Mouse (Mus musculus) limb, embryonic 12.5 days (tissue): ENCODE results near the gene Chic2. TPM values are rescaled to one million over a fixed set of nuclear protein-coding genes. Genes with fewer than 3 reads are reported as not detected.

ENCODE experiments used
- ATAC-seq: fragments of 200-750 bp; cut with Nextera tagmentation; 2 replicates; pipeline ENCODE4 v1.8.0; 2017; ENCODE audit warnings: low read depth, moderate TSS enrichment; ENCODE audit not compliant: insufficient number of reproducible peaks, insufficient read depth, low FRiP score, low TSS enrichment
- H3K27ac ChIP-seq: fragments of 300-500 bp; sonication (generic); 2 replicates; pipeline ENCODE4 v1.5.1; 2016; ENCODE audit warnings: mild to moderate bottlenecking, moderate library complexity
- H3K27me3 ChIP-seq: fragments of 300-500 bp; sonication (generic); 2 replicates; pipeline ENCODE4 v1.6.1; 2016; ENCODE audit warnings: mild to moderate bottlenecking, moderate library complexity
- H3K36me3 ChIP-seq: fragments of 300-500 bp; sonication (generic); 2 replicates; pipeline ENCODE4 v1.6.1; 2016; ENCODE audit warnings: mild to moderate bottlenecking, moderate library complexity
- H3K4me1 ChIP-seq: fragments of 300-500 bp; sonication (generic); replicated peaks from 2 replicates; pipeline ENCODE4 v1.6.1; 2016
- H3K4me2 ChIP-seq: fragments of 300-500 bp; sonication (generic); 2 replicates; pipeline ENCODE4 v1.6.1; 2016; ENCODE audit warnings: mild to moderate bottlenecking, moderate library complexity
- H3K4me3 ChIP-seq: fragments of 300-500 bp; sonication (generic); replicated peaks from 2 replicates; pipeline ENCODE4 v1.5.1; 2016; ENCODE audit warnings: mild to moderate bottlenecking
- H3K9ac ChIP-seq: fragments of 300-500 bp; sonication (generic); replicated peaks from 2 replicates; pipeline ENCODE4 v1.6.1; 2016; ENCODE audit warnings: mild to moderate bottlenecking, moderate library complexity
- H3K9me3 ChIP-seq: fragments of 300-500 bp; sonication (generic); 2 replicates; pipeline ENCODE4 v1.6.1; 2016; ENCODE audit warnings: mild to moderate bottlenecking, moderate library complexity
- WGBS: fragments of 180-500 bp; shearing (Covaris S2); methylation state at CpG from one replicate; pipeline ENCODE4 v1.1.7; 2016; 5-methylcytosine and 5-hydroxymethylcytosine counted together
- polyA plus RNA-seq: library from polyadenylated mRNA; unstranded; fragments of >200 nt; fragmentation: Nextera tagmentation; extraction: Ambion mirVana; gene quantifications from 2 replicates; pipeline ENCODE4 v1.2.1, GENCODE M21; 2016

The Chic2 gene
- polyA plus RNA-seq, 1 experiment from 2014 or later = 56.8 TPM

DNA sequence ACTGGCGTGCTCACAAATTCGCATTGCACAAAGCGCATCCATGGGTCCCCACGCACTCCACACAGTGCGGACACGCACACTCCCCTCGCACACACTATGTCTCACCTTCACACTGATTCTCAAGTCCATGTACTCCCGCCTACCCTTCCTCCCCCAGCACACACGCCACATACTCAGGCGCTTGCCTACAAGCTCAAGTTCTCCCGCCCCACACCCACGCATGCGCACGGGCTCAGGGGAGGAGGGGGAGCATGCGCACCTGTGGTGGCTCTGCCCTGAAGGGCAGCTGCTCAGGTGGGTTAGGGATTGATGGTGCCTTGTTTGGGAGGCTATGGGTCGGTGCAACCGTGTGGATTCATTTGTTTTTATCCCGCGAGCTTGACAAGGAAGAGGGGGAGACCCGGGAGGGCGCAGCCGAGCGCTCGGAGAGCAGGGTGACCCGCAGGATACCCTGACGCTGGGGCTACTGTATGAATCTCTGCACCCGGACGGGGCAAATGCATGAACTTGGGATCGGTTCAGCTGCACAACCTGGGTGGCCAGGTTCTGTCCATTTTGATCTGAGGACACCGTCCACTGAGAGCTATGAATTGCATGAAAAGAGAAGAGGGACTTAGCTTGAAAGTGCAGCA lies 22.7 kb upstream of the Chic2 start:
- Histone ChIP-seq H3K4me1 (peaks cover 26% of the 10 kb centered on the region), H3K9me3 (no peaks in the 10 kb centered on the region), H3K4me3 (peak overlapping the region; percentile 45), H3K27ac (no peak overlapping the region), H3K36me3 (no peaks in the 10 kb centered on the region), H3K4me2 (peak overlapping the region; percentile 77), H3K27me3 (peaks cover 73% of the 10 kb centered on the region), H3K9ac (peak overlapping the region; percentile 44)
- peak; percentile 72 for ATAC-seq
- WGBS = under 1% methylated on average over 30 of the region's 30 CpGs

DNA sequence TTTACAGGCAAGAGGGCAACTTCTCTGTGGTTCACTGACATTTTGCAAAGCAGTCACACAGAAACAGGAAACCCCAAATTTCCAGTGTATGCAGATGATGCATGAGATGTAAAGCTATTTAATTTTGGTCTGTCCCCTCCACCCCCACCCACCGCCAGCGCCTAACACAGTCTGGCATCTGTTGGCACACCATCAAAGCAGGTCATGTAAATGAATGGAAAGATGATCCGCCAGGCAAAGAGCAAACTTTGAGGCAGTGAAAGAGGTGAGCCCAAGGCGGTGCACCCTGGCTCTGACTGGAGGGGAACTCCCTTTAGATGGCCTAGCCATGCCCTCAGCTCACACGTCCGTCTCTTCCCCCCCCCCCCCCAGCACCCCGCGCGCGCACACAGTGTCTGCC lies 22.1 kb upstream of the Chic2 start:
- WGBS = 4% methylated on average over 8 of the region's 10 CpGs
- peaks cover 26% of the 10 kb centered on the region for H3K4me1 ChIP-seq
- H3K27me3 ChIP-seq = peaks cover 67% of the 10 kb centered on the region
- no peak overlapping the region for H3K27ac ChIP-seq
- H3K4me2 ChIP-seq = peak overlapping the region; percentile 77
- H3K9ac ChIP-seq = peak overlapping the region; percentile 44
- no peaks in the 10 kb centered on the region for H3K36me3 ChIP-seq
- H3K4me3 ChIP-seq = peak overlapping the region; percentile 45
- ATAC-seq = peak; percentile 57
- H3K9me3 ChIP-seq = no peaks in the 10 kb centered on the region

DNA sequence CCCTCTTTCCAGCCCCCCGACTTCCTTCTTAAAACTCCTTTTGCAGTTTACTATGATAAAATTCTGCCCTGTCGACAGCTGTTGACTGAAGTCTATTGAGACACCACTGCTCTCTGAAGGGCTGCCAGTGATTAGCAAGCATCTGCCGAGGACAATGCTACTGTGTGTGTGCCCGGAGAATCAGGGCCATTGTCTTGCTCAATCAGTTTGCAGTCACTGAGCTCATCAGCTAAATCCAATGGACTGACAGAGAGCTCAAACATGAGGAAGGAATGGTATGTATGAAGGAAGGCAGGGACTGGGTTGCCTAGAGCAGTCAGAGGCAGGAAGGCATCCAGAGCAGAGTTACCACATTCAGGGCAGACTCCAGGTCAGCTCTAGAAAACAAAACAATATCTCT lies 18.6 kb upstream of the Chic2 start:
- ATAC-seq = no peak
- H3K36me3 ChIP-seq = no peaks in the 10 kb centered on the region
- peaks cover 35% of the 10 kb centered on the region for H3K27me3 ChIP-seq
- no peak overlapping the region for H3K27ac ChIP-seq
- H3K4me1 ChIP-seq = peaks cover 11% of the 10 kb centered on the region; the same call in 1 of the 2 replicates
- no peak overlapping the region for H3K9ac ChIP-seq
- H3K9me3 ChIP-seq = no peaks in the 10 kb centered on the region
- no peak overlapping the region for H3K4me3 ChIP-seq
- WGBS = 64% methylated on average over 4 of the region's 4 CpGs
- H3K4me2 ChIP-seq = no peak overlapping the region

DNA sequence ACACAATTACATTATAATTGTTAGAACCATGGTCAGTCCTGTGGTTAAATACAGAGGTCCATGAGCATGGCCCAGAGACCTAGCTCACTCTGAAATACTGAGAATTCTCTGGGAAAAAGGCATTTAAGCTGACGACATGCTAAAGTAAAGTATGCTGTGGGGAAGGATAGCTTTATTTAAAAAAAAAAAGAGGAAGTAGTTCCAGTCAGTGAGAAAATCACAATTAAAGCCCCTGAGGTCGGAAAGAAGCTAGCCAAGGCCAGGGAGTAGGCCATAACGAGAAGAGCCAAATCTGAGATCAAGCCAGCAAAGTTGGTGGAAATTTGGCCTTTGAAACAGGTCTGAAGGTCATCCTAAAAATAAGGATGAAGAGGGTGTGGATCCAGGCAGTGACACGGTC lies 6.5 kb upstream of the Chic2 start:
- no peaks in the 10 kb centered on the region for H3K27me3 ChIP-seq
- no peaks in the 10 kb centered on the region for H3K36me3 ChIP-seq
- no peak for ATAC-seq
- no peaks in the 10 kb centered on the region for H3K9me3 ChIP-seq
- no peak overlapping the region for H3K4me3 ChIP-seq
- WGBS = 72% methylated on average over 4 of the region's 4 CpGs
- no peaks in the 10 kb centered on the region for H3K4me1 ChIP-seq
- no peak overlapping the region for H3K27ac ChIP-seq
- no peak overlapping the region for H3K9ac ChIP-seq
- H3K4me2 ChIP-seq = no peak overlapping the region

DNA sequence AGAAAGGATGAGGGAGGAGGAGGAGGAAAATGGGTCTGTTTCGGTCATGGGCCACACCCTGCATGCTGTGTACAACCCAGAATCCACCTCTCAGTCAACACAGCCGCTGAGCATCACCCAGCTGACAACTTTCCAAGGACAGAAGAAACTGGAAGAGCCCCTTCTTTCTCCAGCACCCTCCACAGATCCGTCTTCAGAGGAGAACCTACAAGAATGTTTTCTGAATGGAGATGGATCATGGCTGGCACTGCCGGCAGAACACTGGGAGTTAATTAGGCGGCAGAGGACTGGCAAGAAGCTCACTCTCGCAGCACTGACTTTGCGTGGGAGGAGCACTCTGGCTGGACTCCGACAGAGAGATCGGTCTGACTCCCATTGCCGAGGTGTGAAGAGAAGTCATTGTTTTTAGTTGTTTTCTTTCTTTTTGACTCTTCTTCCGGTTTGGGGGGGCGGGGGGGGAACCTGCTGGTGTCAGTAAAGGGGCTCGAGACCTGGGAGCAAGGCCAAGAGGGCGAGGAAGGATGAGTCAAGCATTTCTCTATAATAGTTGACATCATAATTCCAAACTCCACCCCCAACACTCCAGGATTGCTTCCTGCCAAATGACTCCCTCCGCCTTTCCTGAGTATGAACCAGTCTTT lies 2.2 kb upstream of the Chic2 start:
- Histone ChIP-seq H3K27ac (no peak overlapping the region), H3K4me3 (no peak overlapping the region), H3K9ac (no peak overlapping the region), H3K4me2 (no peak overlapping the region), H3K4me1 (peaks cover 14% of the 10 kb centered on the region), H3K36me3 (0 out of 2 replicates have a peak, but pooled peaks cover under 1% of the 10 kb centered on the region), H3K27me3 (no peaks in the 10 kb centered on the region), H3K9me3 (no peaks in the 10 kb centered on the region)
- ATAC-seq = no peak
- WGBS = 54% methylated on average over 15 of the region's 15 CpGs

DNA sequence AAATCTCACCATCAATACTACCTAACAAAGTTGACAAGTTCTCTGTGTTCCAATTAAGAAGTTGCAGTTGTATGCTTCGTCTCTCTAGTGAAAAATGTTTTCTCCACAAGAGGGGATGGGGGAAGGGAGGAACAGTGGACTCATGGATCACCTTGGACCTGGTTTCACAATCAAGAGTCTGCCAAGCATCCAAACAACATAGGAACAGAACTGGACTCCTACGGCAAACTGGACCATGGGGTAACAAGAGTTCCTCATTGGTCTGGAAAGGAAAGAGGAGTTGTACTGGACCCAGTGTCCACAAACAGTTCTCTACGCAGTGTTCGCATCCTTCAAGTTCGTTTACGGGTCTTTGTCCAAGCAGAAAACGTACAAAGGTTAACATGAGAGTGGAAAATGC lies 797 bp upstream of the Chic2 start:
- ATAC-seq = no peak
- Histone ChIP-seq H3K36me3 (0 out of 2 replicates have a peak, but pooled peaks cover 10% of the 10 kb centered on the region), H3K9ac (no peak overlapping the region), H3K27ac (no peak overlapping the region), H3K27me3 (no peaks in the 10 kb centered on the region), H3K4me1 (peaks cover 14% of the 10 kb centered on the region), H3K9me3 (no peaks in the 10 kb centered on the region), H3K4me2 (no peak overlapping the region), H3K4me3 (no peak overlapping the region)
- 91% methylated on average over 7 of the region's 7 CpGs for WGBS

DNA sequence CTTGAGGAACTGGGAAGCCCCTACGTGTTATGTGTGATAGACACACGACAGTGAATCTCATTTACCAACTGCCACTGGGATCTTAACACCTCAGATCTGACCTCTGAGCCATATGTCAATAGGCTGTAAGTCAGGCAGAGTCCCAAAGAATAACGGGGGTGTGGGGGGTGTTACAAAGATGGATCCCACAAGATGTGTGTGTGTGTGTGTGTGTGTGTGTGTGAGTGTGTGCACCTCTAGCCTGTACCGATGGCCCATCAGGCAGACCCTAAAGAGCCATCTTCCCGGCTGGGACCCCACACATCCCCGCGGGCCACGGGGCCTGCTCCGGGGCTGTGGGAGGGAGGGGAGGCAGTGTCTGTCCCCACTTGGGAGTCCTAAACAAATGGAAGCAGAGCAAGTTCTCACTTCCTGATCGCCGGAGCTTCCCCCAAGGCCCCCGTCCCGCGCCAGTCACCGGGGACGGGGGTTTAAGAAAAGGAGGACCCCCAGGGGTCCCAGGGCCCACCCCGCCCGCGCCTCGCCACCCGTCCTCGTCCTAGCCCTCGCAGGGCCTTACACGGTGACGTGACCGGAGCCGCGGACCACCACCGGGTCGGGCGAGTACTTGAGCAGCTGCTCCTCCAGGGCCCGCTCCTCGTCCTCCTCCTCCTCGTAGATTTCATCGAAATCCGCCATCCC lies 813 bp downstream of the Chic2 start:
- Histone ChIP-seq H3K27ac (peak overlapping the region; percentile 90), H3K4me3 (peak overlapping the region; percentile 99), H3K27me3 (no peaks in the 10 kb centered on the region), H3K4me2 (peak overlapping the region; percentile 89), H3K4me1 (peaks cover 14% of the 10 kb centered on the region), H3K9me3 (no peaks in the 10 kb centered on the region), H3K9ac (peak overlapping the region; percentile 98), H3K36me3 (0 out of 2 replicates have a peak, but pooled peaks cover 10% of the 10 kb centered on the region)
- ATAC-seq = peak; percentile 67
- WGBS = under 1% methylated on average over 35 of the region's 36 CpGs

DNA sequence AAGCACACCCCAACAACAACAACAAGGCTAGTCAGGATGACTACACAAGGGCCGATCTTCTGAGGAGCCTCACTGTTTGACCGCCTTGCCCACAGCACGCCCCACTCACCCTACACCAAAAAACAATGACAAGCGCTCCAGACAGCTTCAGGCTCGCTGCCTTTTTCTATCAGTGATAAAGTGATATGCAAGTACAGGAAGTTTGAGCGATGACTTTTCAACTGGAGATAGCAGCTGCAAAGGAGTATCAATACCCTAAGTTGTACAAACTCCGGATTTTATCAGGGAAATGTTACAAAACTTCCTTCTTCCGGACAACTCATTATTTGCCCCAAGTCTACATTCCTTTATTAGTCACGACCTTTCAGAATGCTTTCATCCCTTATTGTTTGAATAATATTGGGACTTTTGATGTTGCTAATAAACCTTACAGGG lies 1.5 kb downstream of the Chic2 start:
- H3K9me3 ChIP-seq = no peaks in the 10 kb centered on the region
- 69% methylated on average over 9 of the region's 9 CpGs for WGBS
- no peak overlapping the region for H3K27ac ChIP-seq
- peak overlapping the region; percentile 98 for H3K9ac ChIP-seq
- no peaks in the 10 kb centered on the region for H3K27me3 ChIP-seq
- ATAC-seq = no peak
- 0 out of 2 replicates have a peak, but pooled peaks cover 10% of the 10 kb centered on the region for H3K36me3 ChIP-seq
- H3K4me1 ChIP-seq = peaks cover 14% of the 10 kb centered on the region
- peak overlapping the region; percentile 99 for H3K4me3 ChIP-seq
- H3K4me2 ChIP-seq = peak overlapping the region; percentile 89

DNA sequence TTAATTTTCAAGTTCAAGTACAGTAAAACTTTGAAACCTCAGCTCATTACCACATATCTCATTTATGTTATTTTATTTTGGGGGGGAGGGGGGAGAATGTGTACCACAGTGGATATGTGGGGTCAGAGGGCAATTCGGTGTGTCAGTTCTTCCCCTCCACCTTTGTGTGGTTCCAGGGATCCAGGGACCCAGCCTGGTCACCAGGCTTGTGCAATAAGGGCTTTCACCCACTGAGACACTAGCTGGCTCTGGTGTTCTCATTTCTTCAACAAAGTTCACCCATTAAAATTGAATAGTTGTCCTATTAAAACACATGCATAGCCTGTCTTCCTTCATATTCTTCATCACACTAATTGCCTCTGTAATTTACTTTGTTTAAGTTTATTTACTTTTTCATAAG lies 5.3 kb downstream of the Chic2 start:
- Histone ChIP-seq H3K9ac (no peak overlapping the region), H3K27me3 (no peaks in the 10 kb centered on the region), H3K36me3 (0 out of 2 replicates have a peak, but pooled peaks cover 10% of the 10 kb centered on the region), H3K4me1 (peaks cover 14% of the 10 kb centered on the region), H3K27ac (no peak overlapping the region), H3K4me3 (no peak overlapping the region), H3K9me3 (no peaks in the 10 kb centered on the region), H3K4me2 (no peak overlapping the region)
- no peak for ATAC-seq
- WGBS = 86% methylated on average over 1 of the region's 1 CpGs

DNA sequence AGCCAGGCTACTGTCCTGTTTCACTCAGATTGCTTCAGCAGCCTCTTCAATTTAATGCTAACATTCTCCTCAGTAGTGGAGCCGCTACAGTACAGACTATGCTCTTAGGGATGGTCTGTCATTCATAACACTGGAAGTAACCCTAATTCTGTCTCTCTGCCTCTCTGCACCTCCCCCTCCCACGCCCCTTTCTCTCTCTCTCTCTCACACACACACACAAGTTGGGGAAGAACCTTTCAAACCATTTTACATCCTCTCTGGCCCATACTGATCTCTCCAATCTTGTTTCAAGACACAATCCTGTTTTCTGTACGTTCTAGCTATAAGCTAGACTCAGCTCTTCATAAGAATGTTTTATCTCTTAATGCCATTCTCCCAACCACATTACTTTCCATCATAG lies 9.1 kb downstream of the Chic2 start:
- Histone ChIP-seq H3K4me3 (no peak overlapping the region), H3K9ac (no peak overlapping the region), H3K4me2 (no peak overlapping the region), H3K9me3 (no peaks in the 10 kb centered on the region), H3K27ac (no peak overlapping the region), H3K36me3 (peaks cover 17% of the 10 kb centered on the region; the same call in 1 of the 2 replicates), H3K4me1 (no peaks in the 10 kb centered on the region), H3K27me3 (no peaks in the 10 kb centered on the region)
- WGBS = 91% methylated on average over 3 of the region's 3 CpGs
- no peak for ATAC-seq

DNA sequence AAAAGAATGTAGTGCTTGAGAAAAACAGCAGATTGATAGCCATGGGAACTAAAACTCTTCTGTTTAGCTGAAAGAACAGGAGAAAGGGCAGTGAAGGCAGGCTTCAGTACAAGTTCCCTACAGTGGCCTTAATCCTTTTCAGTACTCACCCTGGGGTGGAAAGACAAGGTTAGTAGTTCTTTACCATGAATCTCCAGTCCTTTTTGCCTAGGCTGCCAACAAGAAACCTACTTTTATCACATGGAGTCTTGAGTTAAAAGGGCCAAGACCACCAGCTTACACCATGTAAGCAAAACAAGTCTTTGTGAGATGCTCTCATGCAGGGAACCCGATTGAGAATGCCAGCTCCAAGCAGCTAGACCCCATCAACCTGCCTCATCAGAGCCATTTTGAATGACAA lies 29.8 kb downstream of the Chic2 start:
- no peak for ATAC-seq
- H3K4me1 ChIP-seq = peaks cover 18% of the 10 kb centered on the region; the same call in 1 of the 2 replicates
- 87% methylated on average over 1 of the region's 1 CpGs for WGBS
- H3K27ac ChIP-seq = no peak overlapping the region
- no peak overlapping the region for H3K4me2 ChIP-seq
- no peak overlapping the region for H3K9ac ChIP-seq
- no peaks in the 10 kb centered on the region for H3K9me3 ChIP-seq
- H3K27me3 ChIP-seq = no peaks in the 10 kb centered on the region
- no peak overlapping the region for H3K4me3 ChIP-seq
- peaks cover 11% of the 10 kb centered on the region for H3K36me3 ChIP-seq
